Mouse (Mus musculus) hindbrain, embryonic 16.5 days (tissue): ENCODE data around the gene Dync1li2. TPM values are rescaled to one million over a fixed set of nuclear protein-coding genes. Genes with fewer than 3 reads are reported as not detected.

Source experiments
- ATAC-seq: fragments of 200-750 bp; cut with Nextera tagmentation; 2 replicates; pipeline ENCODE4 v1.8.0; 2017; ENCODE audit warnings: moderate TSS enrichment, moderate library complexity
- H3K27ac ChIP-seq: fragments of 300-500 bp; sonication (generic); 2 replicates; pipeline ENCODE4 v1.5.1; 2014; ENCODE audit warnings: low read depth, mild to moderate bottlenecking, control low read depth, low read length, moderate library complexity
- H3K27me3 ChIP-seq: fragments of 300-500 bp; sonication (generic); replicated peaks from 2 replicates; pipeline ENCODE4 v1.6.1; 2014; ENCODE audit warnings: low read length; ENCODE audit not compliant: control insufficient read depth, insufficient read depth
- H3K36me3 ChIP-seq: fragments of 300-500 bp; sonication (generic); 2 replicates; pipeline ENCODE4 v1.6.1; 2014; ENCODE audit warnings: mild to moderate bottlenecking, low read length, moderate library complexity, mixed read lengths; ENCODE audit not compliant: control insufficient read depth, insufficient read depth
- H3K4me1 ChIP-seq: fragments of 300-500 bp; sonication (generic); 2 replicates; pipeline ENCODE4 v1.6.1; 2014; ENCODE audit warnings: low read depth, low read length; ENCODE audit not compliant: control insufficient read depth, insufficient read depth
- H3K4me2 ChIP-seq: fragments of 300-500 bp; sonication (generic); 2 replicates; pipeline ENCODE4 v1.6.1; 2014; ENCODE audit warnings: mild to moderate bottlenecking, low read length, control low read depth, moderate library complexity
- H3K4me3 ChIP-seq: fragments of 300-500 bp; sonication (generic); 2 replicates; pipeline ENCODE4 v1.5.1; 2014; ENCODE audit warnings: mild to moderate bottlenecking, low read length, control low read depth, moderate library complexity
- H3K9ac ChIP-seq: fragments of 300-500 bp; sonication (generic); 2 replicates; pipeline ENCODE4 v1.6.1; 2014; ENCODE audit warnings: low read depth, mild to moderate bottlenecking, control low read depth, low read length, moderate library complexity
- H3K9me3 ChIP-seq: fragments of 300-500 bp; sonication (generic); 2 replicates; pipeline ENCODE4 v1.6.1; 2014; ENCODE audit warnings: mild to moderate bottlenecking, low read length, moderate library complexity; ENCODE audit not compliant: control insufficient read depth
- WGBS: fragments of 180-500 bp; shearing (Covaris S2); extraction: QIAGEN DNeasy Blood & Tissue Kit; methylation state at CpG from one replicate; pipeline ENCODE4 v1.1.7; 2014; 5-methylcytosine and 5-hydroxymethylcytosine counted together
- polyA plus RNA-seq: library from polyadenylated mRNA; unstranded; fragments of >200 nt; fragmentation: Nextera tagmentation; extraction: Ambion mirVana; gene quantifications from 2 replicates; pipeline ENCODE4 v1.2.1, GENCODE M21; 2015

Gene Dync1li2
- polyA plus RNA-seq, 1 experiment from 2014 or later, result 97.9 TPM

GRCm38 (mm10) chr8:104410628-104411273 is 32.1 kb downstream of the Dync1li2 start:
- no peak overlapping the region; the same call in 1 of the 2 replicates for H3K27ac ChIP-seq
- no peak overlapping the region for H3K9ac ChIP-seq
- H3K4me1 ChIP-seq, result no peaks in the 10 kb centered on the region
- H3K36me3 ChIP-seq, result no peaks in the 10 kb centered on the region
- H3K4me2 ChIP-seq, result no peak overlapping the region
- no peak overlapping the region for H3K4me3 ChIP-seq
- no peaks in the 10 kb centered on the region for H3K9me3 ChIP-seq
- H3K27me3 ChIP-seq, result no peaks in the 10 kb centered on the region
- ATAC-seq, result 0 out of 2 replicates have a peak, but pooled peaks have one; percentile 10
- whole genome bisulfite sequencing, result 49% methylated on average over 7 of the region's 7 CpGs

GRCm38 (mm10) chr8:104408328-104409110 is 34.3 kb downstream of the Dync1li2 start:
- no peaks in the 10 kb centered on the region for H3K9me3 ChIP-seq
- no peaks in the 10 kb centered on the region for H3K36me3 ChIP-seq
- no peak overlapping the region for H3K9ac ChIP-seq
- no peak overlapping the region for H3K4me2 ChIP-seq
- H3K4me1 ChIP-seq, result no peaks in the 10 kb centered on the region
- no peak for ATAC-seq
- no peak overlapping the region for H3K4me3 ChIP-seq
- no peaks in the 10 kb centered on the region for H3K27me3 ChIP-seq
- H3K27ac ChIP-seq, result no peak overlapping the region
- 85% methylated on average over 7 of the region's 7 CpGs for WGBS

- 83% methylated on average over 6 of the region's 6 CpGs for WGBS
- no peaks in the 10 kb centered on the region for H3K27me3 ChIP-seq
- ATAC-seq, result no peak
- no peak overlapping the region for H3K4me3 ChIP-seq
- H3K9me3 ChIP-seq, result no peaks in the 10 kb centered on the region
- no peaks in the 10 kb centered on the region for H3K36me3 ChIP-seq
- no peak overlapping the region for H3K9ac ChIP-seq
- no peak overlapping the region for H3K4me2 ChIP-seq
- no peak overlapping the region for H3K27ac ChIP-seq
- no peaks in the 10 kb centered on the region for H3K4me1 ChIP-seq
Measured at GRCm38 (mm10) chr8:104406340-104407128, 36.3 kb downstream of the Dync1li2 start.

GRCm38 (mm10) chr8:104405430-104406187 is 37.2 kb downstream of the Dync1li2 start:
- H3K9me3 ChIP-seq, result no peaks in the 10 kb centered on the region
- no peak overlapping the region for H3K9ac ChIP-seq
- ATAC-seq, result no peak
- H3K4me1 ChIP-seq, result no peaks in the 10 kb centered on the region
- no peak overlapping the region for H3K4me3 ChIP-seq
- no peak overlapping the region for H3K4me2 ChIP-seq
- H3K36me3 ChIP-seq, result no peaks in the 10 kb centered on the region
- 72% methylated on average over 15 of the region's 15 CpGs for WGBS
- no peak overlapping the region for H3K27ac ChIP-seq
- no peaks in the 10 kb centered on the region for H3K27me3 ChIP-seq

- Histone ChIP-seq H3K4me2 (no peak overlapping the region), H3K27me3 (no peaks in the 10 kb centered on the region), H3K9ac (no peak overlapping the region), H3K27ac (no peak overlapping the region), H3K36me3 (no peaks in the 10 kb centered on the region), H3K4me1 (no peaks in the 10 kb centered on the region), H3K9me3 (no peaks in the 10 kb centered on the region), H3K4me3 (no peak overlapping the region)
- no peak for ATAC-seq
- 75% methylated on average over 3 of the region's 3 CpGs for WGBS
Measured at GRCm38 (mm10) chr8:104403596-104403995, 39.3 kb downstream of the Dync1li2 start.

GRCm38 (mm10) chr8:104395703-104396357 is 47.0 kb downstream of the Dync1li2 start, which contains the start of gene Cmtm4:
TSS of gene Cmtm4 (minus strand) at chr8:104395807.
- Histone ChIP-seq H3K27ac (peak within 1 kb of the TSS; percentile 86), H3K4me3 (peak within 1 kb of the TSS; percentile 96), H3K9ac (peak within 1 kb of the TSS; percentile 97), H3K27me3 (no peaks in the 10 kb centered on the region), H3K4me1 (peaks cover 14% of the 10 kb centered on the region), H3K9me3 (peaks cover 3% of the 10 kb centered on the region; the same call in 1 of the 2 replicates), H3K36me3 (no peaks in the 10 kb centered on the region), H3K4me2 (peak within 1 kb of the TSS; percentile 86)
- ATAC-seq, result peak; percentile 79
- 3% methylated on average over 30 of the region's 54 CpGs for WGBS

GRCm38 (mm10) chr8:104394801-104395702 is 47.8 kb downstream of the Dync1li2 start:
- Histone ChIP-seq H3K36me3 (no peaks in the 10 kb centered on the region), H3K4me3 (peak overlapping the region; percentile 96), H3K27me3 (no peaks in the 10 kb centered on the region), H3K27ac (peak overlapping the region; percentile 86), H3K9ac (peak overlapping the region; percentile 97), H3K4me2 (peak overlapping the region; percentile 86), H3K9me3 (peaks cover 3% of the 10 kb centered on the region; the same call in 1 of the 2 replicates), H3K4me1 (peaks cover 14% of the 10 kb centered on the region)
- 0% methylated on average over 41 of the region's 82 CpGs for WGBS
- ATAC-seq, result peak; percentile 78
